Mouse (Mus musculus): ENCODE data around the gene Dmap1. TPM values are rescaled to one million over a fixed set of nuclear protein-coding genes. Genes with fewer than 3 reads are reported as not detected.

Dmap1 gene
- polyA plus RNA-seq, 2 experiments, result 57.5 to 66.8 TPM

DNA sequence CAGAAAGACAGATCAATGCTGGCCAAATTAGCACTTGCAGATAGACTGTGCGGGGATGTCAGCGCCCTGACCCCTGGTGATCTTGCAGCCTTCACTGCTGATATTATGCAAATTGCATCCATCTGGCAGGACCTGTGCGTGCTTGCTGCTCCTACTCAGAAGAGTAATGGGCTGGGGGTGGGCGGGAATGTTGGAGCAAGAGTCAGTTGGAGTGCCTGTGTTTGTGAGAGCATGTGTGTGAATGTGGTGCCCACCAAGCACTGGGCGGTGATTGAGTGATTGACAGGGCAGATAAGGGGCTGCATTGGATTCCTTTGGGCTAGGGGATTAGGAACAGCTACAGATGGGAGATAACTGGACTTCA lies 26.6 kb downstream of the Dmap1 start:
- no peak for ATAC-seq (ENCODE audit: low FRiP score, low read depth)
- peaks cover 48% of the 10 kb centered on the region for H3K4me1 ChIP-seq (ENCODE audit: control insufficient read depth, insufficient read depth, low read length)

GRCm38 (mm10) chr4:117654703-117655499 lies 27.2 kb downstream of the Dmap1 start:
- Histone ChIP-seq H3K9me3 (ENCODE audit: control insufficient read depth, low read length) (no peaks in the 10 kb centered on the region), H3K9ac (ENCODE audit: low read depth, low read length, severe bottlenecking) (no peak overlapping the region), H3K4me3 (replicated peaks; ENCODE audit: low read length) (no peak overlapping the region), H3K27me3 (ENCODE audit: control insufficient read depth, insufficient read depth, low read length) (no peaks in the 10 kb centered on the region), H3K4me1 (ENCODE audit: control insufficient read depth, insufficient read depth, low read length) (peaks cover 46% of the 10 kb centered on the region), H3K27ac (replicated peaks; ENCODE audit: low read depth, low read length) (no peak overlapping the region), H3K36me3 (ENCODE audit: control insufficient read depth, insufficient read depth, low read length) (peaks cover 16% of the 10 kb centered on the region; the same call in 1 of the 2 replicates), H3K4me2 (replicated peaks; ENCODE audit: low read depth, low read length, severe bottlenecking) (no peak overlapping the region)
- WGBS, result 37% methylated on average over 9 of the region's 9 CpGs
- ATAC-seq (ENCODE audit: low FRiP score, low read depth) (no peak), DNase-seq (ENCODE audit: low spot score) (no peak)
- no peak for TF ChIP-seq POLR2A (IDR thresholded peaks at IDR 0.05; ENCODE audit: borderline replicate concordance, extremely low read depth, insufficient read depth, insufficient read length)

More for the DNA sequence above, 26.6 kb downstream of the Dmap1 start:
- H3K9ac ChIP-seq (ENCODE audit: low read depth, low read length, severe bottlenecking), result no peak overlapping the region
- H3K4me3 ChIP-seq (replicated peaks; ENCODE audit: low read length), result no peak overlapping the region
- TF ChIP-seq POLR2A (IDR thresholded peaks at IDR 0.05; ENCODE audit: borderline replicate concordance, extremely low read depth, insufficient read depth, insufficient read length), result no peak
- H3K36me3 ChIP-seq (ENCODE audit: control insufficient read depth, insufficient read depth, low read length), result peaks cover 10% of the 10 kb centered on the region; the same call in 1 of the 2 replicates
- no peaks in the 10 kb centered on the region for H3K27me3 ChIP-seq (ENCODE audit: control insufficient read depth, insufficient read depth, low read length)
- WGBS, result 27% methylated on average over 5 of the region's 5 CpGs
- no peak overlapping the region for H3K27ac ChIP-seq (replicated peaks; ENCODE audit: low read depth, low read length)
- no peaks in the 10 kb centered on the region for H3K9me3 ChIP-seq (ENCODE audit: control insufficient read depth, low read length)
- no peak for DNase-seq (ENCODE audit: low spot score)
- no peak overlapping the region for H3K4me2 ChIP-seq (replicated peaks; ENCODE audit: low read depth, low read length, severe bottlenecking)

- no peaks in the 10 kb centered on the region for H3K27me3 ChIP-seq (ENCODE audit: control insufficient read depth, insufficient read depth, low read length)
- H3K4me1 ChIP-seq (ENCODE audit: control insufficient read depth, insufficient read depth, low read length), result peaks cover 41% of the 10 kb centered on the region
- no peak for ATAC-seq (ENCODE audit: low FRiP score, low read depth)
- no peak for DNase-seq (ENCODE audit: low spot score)
- TF ChIP-seq POLR2A (IDR thresholded peaks at IDR 0.05; ENCODE audit: borderline replicate concordance, extremely low read depth, insufficient read depth, insufficient read length), result no peak
- WGBS, result 15% methylated on average over 10 of the region's 10 CpGs
- H3K9ac ChIP-seq (ENCODE audit: low read depth, low read length, severe bottlenecking), result no peak overlapping the region
- H3K9me3 ChIP-seq (ENCODE audit: control insufficient read depth, low read length), result no peaks in the 10 kb centered on the region
- no peak overlapping the region for H3K4me2 ChIP-seq (replicated peaks; ENCODE audit: low read depth, low read length, severe bottlenecking)
- H3K4me3 ChIP-seq (replicated peaks; ENCODE audit: low read length), result no peak overlapping the region
- peaks cover 20% of the 10 kb centered on the region; the same call in 1 of the 2 replicates for H3K36me3 ChIP-seq (ENCODE audit: control insufficient read depth, insufficient read depth, low read length)
- no peak overlapping the region for H3K27ac ChIP-seq (replicated peaks; ENCODE audit: low read depth, low read length)
Observed at GRCm38 (mm10) chr4:117654016-117654702, 27.9 kb downstream of the Dmap1 start.

- Histone ChIP-seq H3K4me1 (ENCODE audit: control insufficient read depth, insufficient read depth, low read length) (peaks cover 35% of the 10 kb centered on the region), H3K36me3 (ENCODE audit: control insufficient read depth, insufficient read depth, low read length) (peaks cover 22% of the 10 kb centered on the region), H3K9me3 (ENCODE audit: control insufficient read depth, low read length) (no peaks in the 10 kb centered on the region), H3K4me3 (replicated peaks; ENCODE audit: low read length) (no peak overlapping the region), H3K27ac (replicated peaks; ENCODE audit: low read depth, low read length) (no peak overlapping the region), H3K27me3 (ENCODE audit: control insufficient read depth, insufficient read depth, low read length) (no peaks in the 10 kb centered on the region), H3K4me2 (replicated peaks; ENCODE audit: low read depth, low read length, severe bottlenecking) (no peak overlapping the region), H3K9ac (ENCODE audit: low read depth, low read length, severe bottlenecking) (no peak overlapping the region)
- no peak for ATAC-seq (ENCODE audit: low FRiP score, low read depth)
- WGBS, result 61% methylated on average over 5 of the region's 5 CpGs
- no peak for TF ChIP-seq POLR2A (IDR thresholded peaks at IDR 0.05; ENCODE audit: borderline replicate concordance, extremely low read depth, insufficient read depth, insufficient read length)
- DNase-seq (ENCODE audit: low spot score), result no peak
Observed at GRCm38 (mm10) chr4:117652727-117653126, 29.3 kb downstream of the Dmap1 start.

GRCm38 (mm10) chr4:117651626-117652101 lies 30.4 kb downstream of the Dmap1 start:
- H3K4me3 ChIP-seq (replicated peaks; ENCODE audit: low read length), result no peak overlapping the region
- peaks cover 25% of the 10 kb centered on the region for H3K36me3 ChIP-seq (ENCODE audit: control insufficient read depth, insufficient read depth, low read length)
- H3K27ac ChIP-seq (replicated peaks; ENCODE audit: low read depth, low read length), result no peak overlapping the region
- no peak for TF ChIP-seq POLR2A (IDR thresholded peaks at IDR 0.05; ENCODE audit: borderline replicate concordance, extremely low read depth, insufficient read depth, insufficient read length)
- peaks cover 33% of the 10 kb centered on the region for H3K4me1 ChIP-seq (ENCODE audit: control insufficient read depth, insufficient read depth, low read length)
- H3K4me2 ChIP-seq (replicated peaks; ENCODE audit: low read depth, low read length, severe bottlenecking), result no peak overlapping the region
- no peaks in the 10 kb centered on the region for H3K9me3 ChIP-seq (ENCODE audit: control insufficient read depth, low read length)
- ATAC-seq (ENCODE audit: low FRiP score, low read depth), result no peak
- no peaks in the 10 kb centered on the region for H3K27me3 ChIP-seq (ENCODE audit: control insufficient read depth, insufficient read depth, low read length)
- 30% methylated on average over 8 of the region's 8 CpGs for WGBS
- DNase-seq (ENCODE audit: low spot score), result no peak
- no peak overlapping the region for H3K9ac ChIP-seq (ENCODE audit: low read depth, low read length, severe bottlenecking)
